Mouse (Mus musculus): Measurements from ENCODE around the gene Zcchc12.

DNA sequence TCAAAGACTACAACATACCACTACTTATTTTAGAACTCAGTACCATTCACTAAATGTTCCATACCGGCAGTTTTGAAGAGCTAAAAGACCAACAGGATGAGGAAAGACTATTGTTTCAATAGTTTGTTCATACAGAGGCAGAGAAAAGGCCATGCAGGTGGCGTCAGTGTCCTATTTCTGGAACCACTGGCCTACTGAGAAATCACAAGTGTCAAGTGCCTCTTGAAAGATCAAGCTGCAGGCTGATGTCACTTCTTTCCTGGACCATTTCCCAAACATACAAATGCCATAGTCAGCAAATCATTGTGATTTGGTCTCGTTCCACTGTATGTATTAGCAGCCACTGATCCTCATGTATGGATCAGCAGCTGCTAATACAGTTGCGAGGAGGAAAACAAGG is 49.0 kb upstream of the Zcchc12 start:
- TF ChIP-seq E2F4 (IDR thresholded peaks at IDR 0.05; ENCODE audit: insufficient read depth) (no peak), POLR2A (IDR thresholded peaks at IDR 0.05; ENCODE audit: insufficient read length, low read depth) (no peak), TCF12 (IDR thresholded peaks at IDR 0.05; ENCODE audit: insufficient read depth, poor library complexity, severe bottlenecking) (no peak), MAX (IDR thresholded peaks at IDR 0.05; ENCODE audit: low read depth) (no peak)

Measured in myocyte (in vitro differentiated cells).